Comparison of ENCODE assay signal across 8 mouse cellular contexts in the genomic region with DNA sequence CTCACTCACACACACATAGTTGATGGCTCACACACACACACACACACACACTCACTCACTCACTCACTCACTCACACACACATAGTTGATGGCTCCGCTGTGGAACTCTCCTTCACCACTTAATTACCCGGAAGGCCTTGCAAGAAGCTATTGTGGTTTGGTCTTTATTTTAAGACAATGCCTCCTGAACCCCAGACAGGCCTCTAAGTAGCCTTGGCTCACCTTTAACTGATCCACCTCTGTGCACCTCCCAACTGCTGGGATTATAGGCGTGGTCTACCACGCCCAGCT. TPM values are rescaled to one million over a fixed set of nuclear protein-coding genes. Genes with fewer than 3 reads are reported as not detected.
DNase-seq lines count a peak whose midpoint lies in the region; ATAC-seq and TF ChIP-seq lines count a peak whose summit lies in the region.

No protein-coding gene starts in this region.

- ATAC-seq in forebrain, postnatal 0 days = no peak
- no peak for ATAC-seq in liver, embryonic 16.5 days (ENCODE audit: low read depth)

- no peak for TF ChIP-seq CTCF in ES-Bruce4 (IDR thresholded peaks at IDR 0.05; ENCODE audit: low read depth, low read length)
- no peak for TF ChIP-seq CTCF in forebrain, postnatal 0 days (IDR thresholded peaks at IDR 0.05; ENCODE audit: low read depth)

- H3K27ac ChIP-seq in heart, embryonic 10.5 days = no peak overlapping the region
- no peak overlapping the region for H3K27ac ChIP-seq in ES-Bruce4 (ENCODE audit: insufficient read depth, low read length)
- H3K27ac ChIP-seq in forebrain, postnatal 0 days (ENCODE audit: low read depth, low read length) = no peak overlapping the region
- no peak overlapping the region for H3K27ac ChIP-seq in liver, embryonic 16.5 days (ENCODE audit: low read length)

- H3K9me3 ChIP-seq in heart, embryonic 10.5 days = no peaks in the 10 kb centered on the region
- no peaks in the 10 kb centered on the region for H3K9me3 ChIP-seq in ES-Bruce4 (replicated peaks; ENCODE audit: control insufficient read depth, insufficient read depth, low read length, poor library complexity, severe bottlenecking)
- H3K9me3 ChIP-seq in forebrain, postnatal 0 days (ENCODE audit: low read length) = no peaks in the 10 kb centered on the region
- no peaks in the 10 kb centered on the region for H3K9me3 ChIP-seq in liver, embryonic 16.5 days (replicated peaks; ENCODE audit: control insufficient read depth, low read length)

- no peak for TF ChIP-seq POLR2A in ES-Bruce4 (IDR thresholded peaks at IDR 0.05; ENCODE audit: insufficient read depth, low read length)

- WGBS in heart, embryonic 10.5 days = 22% methylated on average over 4 of the region's 4 CpGs
- WGBS in forebrain, postnatal 0 days = 20% methylated on average over 4 of the region's 4 CpGs
- 22% methylated on average over 4 of the region's 4 CpGs for WGBS in liver, embryonic 16.5 days (ENCODE audit: insufficient replicate concordance)

- H3K27me3 ChIP-seq in heart, embryonic 10.5 days (ENCODE audit: insufficient read depth, poor library complexity, severe bottlenecking) = peaks cover 36% of the 10 kb centered on the region
- 0 out of 2 replicates have a peak, but pooled peaks cover 5% of the 10 kb centered on the region for H3K27me3 ChIP-seq in ES-Bruce4 (ENCODE audit: control insufficient read depth, insufficient read depth, low read length, poor library complexity, severe bottlenecking)
- H3K27me3 ChIP-seq in forebrain, postnatal 0 days (ENCODE audit: insufficient read depth, low read length) = peaks cover 35% of the 10 kb centered on the region
- H3K27me3 ChIP-seq in liver, embryonic 16.5 days (ENCODE audit: control insufficient read depth, insufficient read depth, low read depth, low read length) = peaks cover 4% of the 10 kb centered on the region

- no peaks in the 10 kb centered on the region for H3K36me3 ChIP-seq in heart, embryonic 10.5 days
- no peaks in the 10 kb centered on the region for H3K36me3 ChIP-seq in ES-Bruce4 (ENCODE audit: control insufficient read depth, insufficient read depth, low read length, poor library complexity, severe bottlenecking)
- no peaks in the 10 kb centered on the region for H3K36me3 ChIP-seq in forebrain, postnatal 0 days (ENCODE audit: insufficient read depth)
- H3K36me3 ChIP-seq in liver, embryonic 16.5 days (ENCODE audit: control insufficient read depth, insufficient read depth) = no peaks in the 10 kb centered on the region

- peak overlapping the region; percentile 99 for H3K4me2 ChIP-seq in forebrain, postnatal 0 days (ENCODE audit: low read depth)
- H3K4me2 ChIP-seq in liver, embryonic 16.5 days (ENCODE audit: low read depth, low read length) = peak overlapping the region; percentile 84

- peak overlapping the region; percentile 76 for H3K4me3 ChIP-seq in heart, embryonic 10.5 days
- H3K4me3 ChIP-seq in ES-Bruce4 (ENCODE audit: low read depth, low read length) = peak overlapping the region; percentile 83
- H3K4me3 ChIP-seq in forebrain, postnatal 0 days (ENCODE audit: low read depth, low read length) = peak overlapping the region; percentile 72
- peak overlapping the region; percentile 94 for H3K4me3 ChIP-seq in liver, embryonic 16.5 days (ENCODE audit: low read depth, low read length)

- intact Hi-C loops in left cerebral cortex, postnatal 10 days (cut with DNase I) = no loop called here

- H3K9ac ChIP-seq in ES-Bruce4 (ENCODE audit: low read depth, poor library complexity, severe bottlenecking) = 0 out of 2 replicates have a peak overlapping the region, but pooled peaks have one; percentile 74
- H3K9ac ChIP-seq in forebrain, postnatal 0 days = no peak overlapping the region
- peak overlapping the region; percentile 78 for H3K9ac ChIP-seq in liver, embryonic 16.5 days (ENCODE audit: low read depth, low read length)

- peaks cover 19% of the 10 kb centered on the region for H3K4me1 ChIP-seq in heart, embryonic 10.5 days
- no peaks in the 10 kb centered on the region for H3K4me1 ChIP-seq in ES-Bruce4 (ENCODE audit: control insufficient read depth, insufficient read depth, low read length)
- H3K4me1 ChIP-seq in forebrain, postnatal 0 days (ENCODE audit: insufficient read depth) = no peaks in the 10 kb centered on the region
- H3K4me1 ChIP-seq in liver, embryonic 16.5 days (ENCODE audit: control insufficient read depth, low read depth, low read length) = peaks cover 24% of the 10 kb centered on the region

- no peak for DNase-seq in heart, embryonic 10.5 days (ENCODE audit: low spot score)
- no peak for DNase-seq in heart, adult 9 months (ENCODE audit: low spot score in 2 of 2)
- DNase-seq in forebrain, postnatal 0 days = no peak
- DNase-seq in ovary, postnatal 10 days (ENCODE audit: low spot score) = no peak
- DNase-seq in left cerebral cortex, postnatal 10 days (ENCODE audit: extremely low spot score in 1 of 2, low spot score in 2 of 2) = no peak
- no peak for DNase-seq in cerebellum, adult 9-10 months

- no peak for TF ChIP-seq EP300 in ES-Bruce4 (IDR thresholded peaks at IDR 0.05; ENCODE audit: insufficient read depth, low read depth, low read length)

RNA-seq across cellular contexts. Expression of a gene that starts 0.8 kb away (rescaled TPM):
- 4.1 and 5.0 TPM in 2 replicates for polyA plus RNA-seq in heart, embryonic 10.5 days (2016; fragmentation: Nextera tagmentation; extraction: Ambion mirVana)
- polyA plus RNA-seq in ES-Bruce4 (2011; ENCODE audit: insufficient read depth, insufficient read length, low read depth, missing spikeins) = 0.67 and 0.70 TPM in 2 replicates
- total RNA-seq in forebrain, postnatal 0 days (2014; rRNA removed) = 1.9 and 2.0 TPM in 2 replicates
- 0.69 and 1.1 TPM in 2 replicates for polyA plus RNA-seq in forebrain, postnatal 0 days (2015; fragmentation: Nextera tagmentation; extraction: Ambion mirVana)
- 115 and 132 TPM in 2 replicates for polyA plus RNA-seq in liver, embryonic 16.5 days (2015; fragmentation: Nextera tagmentation; extraction: Ambion mirVana)
- total RNA-seq in left cerebral cortex, postnatal 10 days (2021) = 1 to 10 TPM; 2.9 to 4.9 TPM

Comparison
In these comparisons a context has a peak if more than half of its experiments do, and no peak if none do; other contexts are left out.
1. RNA of a gene that starts 0.8 kb away (polyA plus RNA-seq): 115 to 132 TPM in liver, embryonic 16.5 days; 4.1 to 5.0 TPM in heart, embryonic 10.5 days, 0.69 to 1.1 TPM in forebrain, postnatal 0 days and 0.67 to 0.70 TPM in ES-Bruce4; every median in the first group is over 10 times any median in the second.
2. Peak in every context shown above with its lines, with median percentiles within 50 percentile points of each other: H3K4me3 ChIP-seq.